Mouse (Mus musculus) cortical plate, adult 2 months (tissue): ENCODE measurements around the gene Tardbp.

Experiments
- CTCF ChIP-seq: fragments of 200-500 bp; IDR thresholded peaks from 2 replicates; pipeline ENCODE4 v1.5.1; 2011; ENCODE audit warnings: mild to moderate bottlenecking, control low read depth, low read length; ENCODE audit not compliant: insufficient read depth; ENCODE audit errors: extremely low read depth
- POLR2A ChIP-seq: fragments of 200-500 bp; IDR thresholded peaks from 2 replicates; pipeline ENCODE4 v1.6.1; 2011; ENCODE audit warnings: mild to moderate bottlenecking, low read length, control low read depth; ENCODE audit not compliant: insufficient read depth; ENCODE audit errors: extremely low read depth

GRCm38 (mm10) chr4:148590421-148591170, 36.2 kb downstream of the Tardbp start:
- TF ChIP-seq POLR2A (no peak), CTCF (no peak)
